Mouse (Mus musculus): ENCODE results near the gene Gm156. TPM values are rescaled to one million over a fixed set of nuclear protein-coding genes. Genes with fewer than 3 reads are reported as not detected.

Gm156 gene
- total and polyA plus RNA-seq, 3 experiments, result not detected

GRCm38 (mm10) chr6:129740069-129740721, 43.9 kb downstream of the Gm156 start, which contains the start of gene Klri2:
Klri2 (minus strand) TSS chr6:129740484.
- Histone ChIP-seq H3K4me1 (ENCODE audit: control insufficient read depth in 1 of 2, insufficient read depth in 2 of 2) (peaks cover 0 to 7% of the 10 kb centered on the region in 2 experiments; a peak in 1 of 4 replicates), H3K79me2 (replicated peaks; ENCODE audit: control insufficient read depth, extremely low read depth, insufficient read depth, poor library complexity, severe bottlenecking) (no peaks in the 10 kb centered on the region), H3K27me3 (replicated peaks) (no peaks in the 10 kb centered on the region), H3K9ac (ENCODE audit: insufficient read depth, low read depth) (no peak within 1 kb of the TSS), H3K36me3 (replicated peaks in 1 of 2; ENCODE audit: control insufficient read depth in 1 of 2, insufficient read depth in 1 of 2, low read length in 1 of 2) (no peaks in the 10 kb centered on the region), H3K4me2 (ENCODE audit: insufficient read depth, low read depth, poor library complexity, severe bottlenecking) (no peak within 1 kb of the TSS), H3K27ac (ENCODE audit: insufficient read depth, low read depth) (no peak within 1 kb of the TSS), H3K9me3 (replicated peaks; ENCODE audit: low read length) (no peaks in the 10 kb centered on the region), H3K4me3 (replicated peaks in 1 of 3; ENCODE audit: low read depth in 2 of 3, low read length in 2 of 3, poor library complexity in 1 of 3) (no peak within 1 kb of the TSS)
- in situ Hi-C loops (cut with MboI; ENCODE audit: low pct_ligation_motif_present, low pct_unique_long_range_greater_than_20kb, low sequenced_read_pairs) (no loop called here), dilution Hi-C loops (cut with MboI; ENCODE audit: extremely low pct_ligation_motif_present, extremely low pct_unique_long_range_greater_than_20kb, low sequenced_read_pairs) (no loop called here)
- no peak for TF ChIP-seq BHLHE40 (IDR thresholded peaks at IDR 0.05; ENCODE audit: low read depth, low read length)
- TF ChIP-seq MAZ (IDR thresholded peaks at IDR 0.05; ENCODE audit: low read depth, low read length), result no peak
- no peak for TF ChIP-seq POLR2A (IDR thresholded peaks at IDR 0.05; ENCODE audit: low read depth, low read length)
- TF ChIP-seq GABPA (IDR thresholded peaks at IDR 0.05; ENCODE audit: insufficient replicate concordance, low read depth, low read length), result no peak
- no peak for TF ChIP-seq RAD21 (IDR thresholded peaks at IDR 0.05; ENCODE audit: low read depth, low read length)
- TF ChIP-seq MAX (IDR thresholded peaks at IDR 0.05; ENCODE audit: low read length), result no peak
- TF ChIP-seq MYC (IDR thresholded peaks at IDR 0.05; ENCODE audit: low read depth, low read length), result no peak
- TF ChIP-seq ZNF384 (IDR thresholded peaks at IDR 0.05; ENCODE audit: low read depth, low read length), result peak; percentile 71
- TF ChIP-seq HCFC1 (IDR thresholded peaks at IDR 0.05; ENCODE audit: low read depth, low read length), result no peak
- TF ChIP-seq IRF4 (IDR thresholded peaks at IDR 0.05; ENCODE audit: low read depth, low read length), result peak; percentile 54
- no peak for TF ChIP-seq RCOR1 (conservative IDR thresholded peaks at IDR 0.05; ENCODE audit: low read depth, low read length)
- TF ChIP-seq ZC3H11A (IDR thresholded peaks at IDR 0.05; ENCODE audit: low read depth, low read length), result no peak
- no peak for TF ChIP-seq E2F4 (IDR thresholded peaks at IDR 0.05; ENCODE audit: insufficient replicate concordance, low read depth, low read length)
- no peak for TF ChIP-seq ZKSCAN1 (IDR thresholded peaks at IDR 0.05; ENCODE audit: borderline replicate concordance, low read depth, low read length)
- TF ChIP-seq EP300 (IDR thresholded peaks at IDR 0.05; ENCODE audit: low read length), result 0 out of 2 replicates have a peak, but pooled peaks have one; percentile 37
- TF ChIP-seq SIN3A (IDR thresholded peaks at IDR 0.05; ENCODE audit: low read length), result no peak
- TF ChIP-seq ZMIZ1 (IDR thresholded peaks at IDR 0.05; ENCODE audit: low read depth, low read length), result no peak
- TF ChIP-seq SMC3 (IDR thresholded peaks at IDR 0.05; ENCODE audit: low read depth, low read length), result no peak
- TF ChIP-seq PAX5 (IDR thresholded peaks at IDR 0.05; ENCODE audit: low read length), result no peak
- no peak for TF ChIP-seq JUND (conservative IDR thresholded peaks at IDR 0.05; ENCODE audit: low read depth, low read length)
- TF ChIP-seq USF2 (conservative IDR thresholded peaks at IDR 0.05; ENCODE audit: low read depth, low read length), result no peak
- TF ChIP-seq UBTF (IDR thresholded peaks at IDR 0.05; ENCODE audit: low read depth, low read length), result no peak
- no peak for TF ChIP-seq NRF1 (IDR thresholded peaks at IDR 0.05; ENCODE audit: low read depth, low read length)
- no peak for TF ChIP-seq USF1 (IDR thresholded peaks at IDR 0.05; ENCODE audit: low read depth, low read length)
- no peak for TF ChIP-seq MXI1 (IDR thresholded peaks at IDR 0.05; ENCODE audit: low read depth, low read length)
- TF ChIP-seq ETS1 (conservative IDR thresholded peaks at IDR 0.05; ENCODE audit: low read depth, low read length), result no peak
- DNase-seq (ENCODE audit: extremely low read depth), result peak; percentile 15

All from CH12.LX (cell line).